Mouse (Mus musculus) liver, embryonic 15.5 days (tissue): ENCODE data around the gene Hipk1. TPM values are rescaled to one million over a fixed set of nuclear protein-coding genes. Genes with fewer than 3 reads are reported as not detected.

Source experiments
- ATAC-seq: fragments of 200-750 bp; cut with Nextera tagmentation; 2 replicates; pipeline ENCODE4 v1.8.0; 2017; ENCODE audit warnings: moderate number of reproducible peaks, mild to moderate bottlenecking, moderate library complexity; ENCODE audit not compliant: insufficient read depth
- H3K27ac ChIP-seq: fragments of 300-500 bp; sonication (generic); replicated peaks from 2 replicates; pipeline ENCODE4 v1.5.1; 2015; ENCODE audit warnings: mild to moderate bottlenecking, inconsistent platforms
- H3K27me3 ChIP-seq: fragments of 300-500 bp; sonication (generic); 2 replicates; pipeline ENCODE4 v1.6.1; 2015; ENCODE audit warnings: mild to moderate bottlenecking, inconsistent platforms
- H3K36me3 ChIP-seq: fragments of 300-500 bp; sonication (generic); replicated peaks from 2 replicates; pipeline ENCODE4 v1.6.1; 2015; ENCODE audit warnings: moderate library complexity, mild to moderate bottlenecking, inconsistent platforms
- H3K4me1 ChIP-seq: fragments of 300-500 bp; sonication (generic); replicated peaks from 2 replicates; pipeline ENCODE4 v1.6.1; 2015; ENCODE audit warnings: inconsistent platforms
- H3K4me2 ChIP-seq: fragments of 300-500 bp; sonication (generic); 2 replicates; pipeline ENCODE4 v1.6.1; 2015; ENCODE audit warnings: moderate library complexity, mild to moderate bottlenecking, inconsistent platforms
- H3K4me3 ChIP-seq: fragments of 300-500 bp; sonication (generic); replicated peaks from 2 replicates; pipeline ENCODE4 v1.5.1; 2015; ENCODE audit warnings: mild to moderate bottlenecking, inconsistent platforms
- H3K9ac ChIP-seq: fragments of 300-500 bp; sonication (generic); 2 replicates; pipeline ENCODE4 v1.6.1; 2015; ENCODE audit warnings: moderate library complexity, mild to moderate bottlenecking, inconsistent platforms
- H3K9me3 ChIP-seq: fragments of 300-500 bp; sonication (generic); replicated peaks from 2 replicates; pipeline ENCODE4 v1.6.1; 2016; ENCODE audit warnings: inconsistent platforms
- WGBS: fragments of 180-500 bp; shearing (Covaris S2); methylation state at CpG from one replicate; pipeline ENCODE4 v1.1.7; 2015; ENCODE audit warnings: mixed read lengths; ENCODE audit not compliant: insufficient replicate concordance; 5-methylcytosine and 5-hydroxymethylcytosine counted together
- polyA plus RNA-seq: library from polyadenylated mRNA; unstranded; fragments of >200 nt; fragmentation: Nextera tagmentation; extraction: Ambion mirVana; gene quantifications from 2 replicates; pipeline ENCODE4 v1.2.1, GENCODE M21; 2015

Hipk1 gene
- polyA plus RNA-seq, 1 experiment from 2014 or later: 15.3 TPM

GRCm38 (mm10) chr3:103733799-103734695, 57.3 kb downstream of the Hipk1 start:
- WGBS: 71% methylated on average over 19 of the region's 19 CpGs
- Histone ChIP-seq H3K4me1 (peaks cover 20% of the 10 kb centered on the region), H3K9me3 (no peaks in the 10 kb centered on the region), H3K9ac (no peak overlapping the region), H3K4me3 (no peak overlapping the region), H3K27ac (no peak overlapping the region), H3K27me3 (no peaks in the 10 kb centered on the region), H3K4me2 (no peak overlapping the region), H3K36me3 (peaks cover 18% of the 10 kb centered on the region)
- ATAC-seq: no peak

- ATAC-seq: no peak
- WGBS: 36% methylated on average over 2 of the region's 2 CpGs
- Histone ChIP-seq H3K27ac (no peak overlapping the region), H3K36me3 (peaks cover 15% of the 10 kb centered on the region), H3K4me2 (no peak overlapping the region), H3K9me3 (no peaks in the 10 kb centered on the region), H3K4me1 (peaks cover 15% of the 10 kb centered on the region), H3K4me3 (no peak overlapping the region), H3K9ac (no peak overlapping the region), H3K27me3 (no peaks in the 10 kb centered on the region)
Measured at GRCm38 (mm10) chr3:103733176-103733575, 58.2 kb downstream of the Hipk1 start.

- Histone ChIP-seq H3K4me3 (no peak overlapping the region), H3K4me1 (peaks cover 9% of the 10 kb centered on the region), H3K36me3 (peaks cover 13% of the 10 kb centered on the region), H3K9me3 (no peaks in the 10 kb centered on the region), H3K4me2 (no peak overlapping the region), H3K27ac (no peak overlapping the region), H3K9ac (no peak overlapping the region), H3K27me3 (no peaks in the 10 kb centered on the region)
- WGBS: 76% methylated on average over 3 of the region's 3 CpGs
- ATAC-seq: no peak
Measured at GRCm38 (mm10) chr3:103732116-103732515, 59.2 kb downstream of the Hipk1 start.

- 72% methylated on average over 9 of the region's 9 CpGs for WGBS
- Histone ChIP-seq H3K36me3 (no peaks in the 10 kb centered on the region), H3K27me3 (no peaks in the 10 kb centered on the region), H3K4me1 (peaks cover 5% of the 10 kb centered on the region), H3K4me2 (no peak overlapping the region), H3K4me3 (no peak overlapping the region), H3K27ac (no peak overlapping the region), H3K9me3 (no peaks in the 10 kb centered on the region), H3K9ac (no peak overlapping the region)
- ATAC-seq: peak; percentile 54; the same call in 1 of the 2 replicates
Measured at GRCm38 (mm10) chr3:103729850-103730249, 61.5 kb downstream of the Hipk1 start.

GRCm38 (mm10) chr3:103727813-103728326, 63.5 kb downstream of the Hipk1 start:
- H3K27ac ChIP-seq: no peak overlapping the region
- no peak overlapping the region for H3K4me3 ChIP-seq
- H3K4me2 ChIP-seq: no peak overlapping the region
- no peaks in the 10 kb centered on the region for H3K36me3 ChIP-seq
- no peaks in the 10 kb centered on the region for H3K27me3 ChIP-seq
- no peak for ATAC-seq
- WGBS: 38% methylated on average over 2 of the region's 2 CpGs
- no peak overlapping the region for H3K9ac ChIP-seq
- 0 out of 2 replicates have a peak, but pooled peaks cover 4% of the 10 kb centered on the region for H3K4me1 ChIP-seq
- no peaks in the 10 kb centered on the region for H3K9me3 ChIP-seq

- Histone ChIP-seq H3K9me3 (no peaks in the 10 kb centered on the region), H3K4me2 (no peak overlapping the region), H3K9ac (no peak overlapping the region), H3K4me3 (no peak overlapping the region), H3K4me1 (0 out of 2 replicates have a peak, but pooled peaks cover 4% of the 10 kb centered on the region), H3K36me3 (no peaks in the 10 kb centered on the region), H3K27me3 (no peaks in the 10 kb centered on the region), H3K27ac (no peak overlapping the region)
- ATAC-seq: no peak
- WGBS: 37% methylated on average over 3 of the region's 3 CpGs
Measured at GRCm38 (mm10) chr3:103726642-103727041, 64.7 kb downstream of the Hipk1 start.

- H3K27ac ChIP-seq: no peak overlapping the region; the same call in 1 of the 2 replicates
- 0 out of 2 replicates have a peak, but pooled peaks cover 4% of the 10 kb centered on the region for H3K4me1 ChIP-seq
- H3K4me2 ChIP-seq: no peak overlapping the region
- no peaks in the 10 kb centered on the region for H3K9me3 ChIP-seq
- no peaks in the 10 kb centered on the region for H3K27me3 ChIP-seq
- H3K9ac ChIP-seq: no peak overlapping the region
- no peak overlapping the region for H3K4me3 ChIP-seq
- 17% methylated on average over 3 of the region's 3 CpGs for WGBS
- no peaks in the 10 kb centered on the region for H3K36me3 ChIP-seq
- ATAC-seq: peak; percentile 81
Measured at GRCm38 (mm10) chr3:103724137-103724536, 67.2 kb downstream of the Hipk1 start.

GRCm38 (mm10) chr3:103718728-103719127, 72.6 kb downstream of the Hipk1 start:
- H3K27me3 ChIP-seq: no peaks in the 10 kb centered on the region
- H3K4me1 ChIP-seq: no peaks in the 10 kb centered on the region
- ATAC-seq: no peak
- WGBS: 54% methylated on average over 4 of the region's 4 CpGs
- H3K4me3 ChIP-seq: no peak overlapping the region
- H3K27ac ChIP-seq: no peak overlapping the region
- no peak overlapping the region for H3K9ac ChIP-seq
- H3K36me3 ChIP-seq: no peaks in the 10 kb centered on the region
- no peak overlapping the region for H3K4me2 ChIP-seq
- no peaks in the 10 kb centered on the region for H3K9me3 ChIP-seq

- no peak overlapping the region for H3K4me3 ChIP-seq
- H3K27ac ChIP-seq: no peak overlapping the region
- no peaks in the 10 kb centered on the region for H3K9me3 ChIP-seq
- no peak for ATAC-seq
- H3K27me3 ChIP-seq: no peaks in the 10 kb centered on the region
- H3K4me2 ChIP-seq: no peak overlapping the region
- H3K4me1 ChIP-seq: no peaks in the 10 kb centered on the region
- H3K36me3 ChIP-seq: no peaks in the 10 kb centered on the region
- no peak overlapping the region for H3K9ac ChIP-seq
- WGBS: 51% methylated on average over 15 of the region's 15 CpGs
Measured at GRCm38 (mm10) chr3:103716774-103717760, 74.3 kb downstream of the Hipk1 start.

- 44% methylated on average over 11 of the region's 11 CpGs for WGBS
Measured at GRCm38 (mm10) chr3:103715762-103716693, 75.3 kb downstream of the Hipk1 start.

More at GRCm38 (mm10) chr3:103715762-103716693, 75.3 kb downstream of the Hipk1 start:
- Histone ChIP-seq H3K4me1 (no peaks in the 10 kb centered on the region), H3K4me2 (no peak overlapping the region), H3K27ac (no peak overlapping the region), H3K9ac (no peak overlapping the region), H3K36me3 (no peaks in the 10 kb centered on the region), H3K27me3 (no peaks in the 10 kb centered on the region), H3K9me3 (no peaks in the 10 kb centered on the region), H3K4me3 (no peak overlapping the region)
- no peak for ATAC-seq
